Mouse (Mus musculus) forebrain, postnatal 0 days (tissue): ENCODE measurements around the gene Lin37. TPM values are rescaled to one million over a fixed set of nuclear protein-coding genes. Genes with fewer than 3 reads are reported as not detected.

Source experiments
- ATAC-seq: fragments of 200-750 bp; cut with Nextera tagmentation; 2 replicates; pipeline ENCODE4 v1.8.0; 2017; ENCODE audit warnings: mild to moderate bottlenecking, moderate library complexity
- DNase-seq: peaks from one replicate; pipeline ENCODE4 v3.0.0-alpha.2; 2015
- H3K27ac ChIP-seq: fragments of 300-500 bp; sonication (generic); 2 replicates; pipeline ENCODE4 v1.5.1; 2014; ENCODE audit warnings: low read depth, mild to moderate bottlenecking, antibody characterized with exemption, low read length, moderate library complexity, mixed read lengths
- H3K27me3 ChIP-seq: fragments of 300-500 bp; sonication (generic); 2 replicates; pipeline ENCODE4 v1.6.1; 2014; ENCODE audit warnings: mild to moderate bottlenecking, low read length, mixed read lengths; ENCODE audit not compliant: insufficient read depth
- H3K36me3 ChIP-seq: fragments of 300-500 bp; sonication (generic); 2 replicates; pipeline ENCODE4 v1.6.1; 2014; ENCODE audit warnings: mild to moderate bottlenecking, moderate library complexity; ENCODE audit not compliant: insufficient read depth
- H3K4me1 ChIP-seq: fragments of 300-500 bp; sonication (generic); 2 replicates; pipeline ENCODE4 v1.6.1; 2014; ENCODE audit warnings: antibody characterized with exemption; ENCODE audit not compliant: insufficient read depth
- H3K4me2 ChIP-seq: fragments of 300-500 bp; sonication (generic); 2 replicates; pipeline ENCODE4 v1.6.1; 2014; ENCODE audit warnings: low read depth, mild to moderate bottlenecking, moderate library complexity
- H3K4me3 ChIP-seq: fragments of 300-500 bp; sonication (generic); 2 replicates; pipeline ENCODE4 v1.5.1; 2014; ENCODE audit warnings: low read depth, low read length, mixed read lengths
- H3K9ac ChIP-seq: fragments of 300-500 bp; sonication (generic); 2 replicates; pipeline ENCODE4 v1.6.1; 2014; ENCODE audit warnings: mild to moderate bottlenecking
- H3K9me3 ChIP-seq: fragments of 300-500 bp; sonication (generic); 2 replicates; pipeline ENCODE4 v1.6.1; 2016; ENCODE audit warnings: low read length
- CTCF ChIP-seq: sonication (generic); IDR thresholded peaks from 2 replicates; pipeline ENCODE4 v1.5.1; 2016; ENCODE audit warnings: antibody characterized with exemption, control low read depth, low read depth
- WGBS: fragments of 180-500 bp; shearing (Covaris S2); extraction: QIAGEN DNeasy Blood & Tissue Kit; methylation state at CpG from one replicate; pipeline ENCODE4 v1.1.7; 2014; 5-methylcytosine and 5-hydroxymethylcytosine counted together
- polyA plus RNA-seq: library from polyadenylated mRNA; unstranded; fragments of >200 nt; fragmentation: Nextera tagmentation; extraction: Ambion mirVana; gene quantifications from 2 replicates; pipeline ENCODE4 v1.2.1, GENCODE M21; 2015
- total RNA-seq: library from RNA; depleted of rRNA; stranded (reverse); fragments of >200 nt; gene quantifications from 2 replicates; pipeline ENCODE4 v1.2.3, GENCODE M21; 2014; rRNA removed

Gene Lin37
- 16.0 and 19.2 TPM in 2 replicates for total RNA-seq
- polyA plus RNA-seq = 49.5 and 53.0 TPM in 2 replicates

GRCm38 (mm10) chr7:30559443-30559954 lies at the start of gene Lin37:
Lin37 (minus strand) TSS chr7:30559838.
- H3K4me2 ChIP-seq = peak within 1 kb of the TSS; percentile 85
- H3K4me1 ChIP-seq = peaks cover 11% of the 10 kb centered on the region
- peaks cover 27% of the 10 kb centered on the region for H3K36me3 ChIP-seq
- H3K4me3 ChIP-seq = peak within 1 kb of the TSS; percentile 62
- no peaks in the 10 kb centered on the region for H3K9me3 ChIP-seq
- ATAC-seq = peak; percentile 92
- 0% methylated on average over 20 of the region's 20 CpGs for WGBS
- peak within 1 kb of the TSS; percentile 29; the same call in 1 of the 2 replicates for H3K27ac ChIP-seq
- no peak for TF ChIP-seq CTCF
- peak; percentile 99 for DNase-seq
- peak within 1 kb of the TSS; percentile 64 for H3K9ac ChIP-seq
- no peaks in the 10 kb centered on the region for H3K27me3 ChIP-seq

- Histone ChIP-seq H3K9ac (no peak overlapping the region), H3K36me3 (no peaks in the 10 kb centered on the region), H3K9me3 (no peaks in the 10 kb centered on the region), H3K4me1 (no peaks in the 10 kb centered on the region), H3K4me3 (no peak overlapping the region), H3K4me2 (no peak overlapping the region), H3K27ac (no peak overlapping the region), H3K27me3 (no peaks in the 10 kb centered on the region)
- ATAC-seq (no peak), DNase-seq (no peak)
- WGBS = 50% methylated on average over 16 of the region's 16 CpGs
- TF ChIP-seq CTCF = no peak
These were observed 48.8 kb upstream of the Lin37 start for GRCm38 (mm10) chr7:30608476-30608875.

- ATAC-seq (peak; percentile 42; the same call in 1 of the 2 replicates), DNase-seq (no peak)
- Histone ChIP-seq H3K4me1 (no peaks in the 10 kb centered on the region), H3K4me3 (no peak overlapping the region), H3K4me2 (no peak overlapping the region), H3K9me3 (no peaks in the 10 kb centered on the region), H3K36me3 (no peaks in the 10 kb centered on the region), H3K27me3 (no peaks in the 10 kb centered on the region), H3K27ac (no peak overlapping the region), H3K9ac (no peak overlapping the region)
- WGBS = 29% methylated on average over 8 of the region's 8 CpGs
- peak; percentile 61 for TF ChIP-seq CTCF
These were observed 48.2 kb upstream of the Lin37 start for GRCm38 (mm10) chr7:30607706-30608309.

GRCm38 (mm10) chr7:30604944-30605343 lies 45.3 kb upstream of the Lin37 start:
- Histone ChIP-seq H3K9me3 (no peaks in the 10 kb centered on the region), H3K27ac (no peak overlapping the region), H3K4me1 (0 out of 2 replicates have a peak, but pooled peaks cover 4% of the 10 kb centered on the region), H3K4me3 (no peak overlapping the region), H3K36me3 (no peaks in the 10 kb centered on the region), H3K4me2 (no peak overlapping the region), H3K27me3 (no peaks in the 10 kb centered on the region), H3K9ac (no peak overlapping the region)
- DNase-seq = no peak
- no peak for ATAC-seq
- WGBS = 86% methylated on average over 8 of the region's 8 CpGs
- no peak for TF ChIP-seq CTCF

- no peak overlapping the region for H3K4me3 ChIP-seq
- no peak for ATAC-seq
- no peaks in the 10 kb centered on the region for H3K9me3 ChIP-seq
- no peak overlapping the region for H3K9ac ChIP-seq
- WGBS = 60% methylated on average over 8 of the region's 8 CpGs
- H3K36me3 ChIP-seq = no peaks in the 10 kb centered on the region
- TF ChIP-seq CTCF = no peak
- H3K4me1 ChIP-seq = peaks cover 8% of the 10 kb centered on the region; the same call in 1 of the 2 replicates
- no peak overlapping the region for H3K4me2 ChIP-seq
- DNase-seq = no peak
- H3K27ac ChIP-seq = no peak overlapping the region
- H3K27me3 ChIP-seq = no peaks in the 10 kb centered on the region
These were observed 44.8 kb upstream of the Lin37 start for GRCm38 (mm10) chr7:30604424-30604823.

- H3K27me3 ChIP-seq = no peaks in the 10 kb centered on the region
These were observed 42.9 kb upstream of the Lin37 start for GRCm38 (mm10) chr7:30602583-30602982.

GRCm38 (mm10) chr7:30600651-30601050 lies 41.0 kb upstream of the Lin37 start:
- H3K36me3 ChIP-seq = no peaks in the 10 kb centered on the region
- H3K27ac ChIP-seq = no peak overlapping the region
- no peaks in the 10 kb centered on the region for H3K27me3 ChIP-seq
- DNase-seq = no peak
- 65% methylated on average over 7 of the region's 7 CpGs for WGBS
- no peaks in the 10 kb centered on the region for H3K9me3 ChIP-seq
- peak overlapping the region; percentile 38; the same call in 1 of the 2 replicates for H3K4me2 ChIP-seq
- ATAC-seq = no peak; the same call in 1 of the 2 replicates
- peaks cover 8% of the 10 kb centered on the region; the same call in 1 of the 2 replicates for H3K4me1 ChIP-seq
- H3K9ac ChIP-seq = no peak overlapping the region
- H3K4me3 ChIP-seq = no peak overlapping the region
- no peak for TF ChIP-seq CTCF

More at GRCm38 (mm10) chr7:30602583-30602982, 42.9 kb upstream of the Lin37 start:
- H3K9ac ChIP-seq = no peak overlapping the region
- no peak overlapping the region for H3K4me3 ChIP-seq
- 81% methylated on average over 3 of the region's 3 CpGs for WGBS
- no peak for TF ChIP-seq CTCF
- no peaks in the 10 kb centered on the region for H3K9me3 ChIP-seq
- H3K36me3 ChIP-seq = no peaks in the 10 kb centered on the region
- DNase-seq (no peak), ATAC-seq (no peak)
- no peak overlapping the region for H3K4me2 ChIP-seq
- no peak overlapping the region for H3K27ac ChIP-seq
- H3K4me1 ChIP-seq = peaks cover 8% of the 10 kb centered on the region; the same call in 1 of the 2 replicates
